Mouse (Mus musculus) embryonic facial prominence, embryonic 12.5 days (tissue): ENCODE measurements at regions not wholly inside any gene's neighbourhood (a gene's known extent, or its start where the extent isn't known, plus 50 kb on each side); places are given as distances from the start of the nearest gene placed in this dataset.

ENCODE experiments used
- ATAC-seq: fragments of 200-750 bp; cut with Nextera tagmentation; 2 replicates; pipeline ENCODE4 v1.8.0; 2017; ENCODE audit not compliant: insufficient number of reproducible peaks, insufficient read depth, low FRiP score, low TSS enrichment
- H3K27ac ChIP-seq: fragments of 300-500 bp; sonication (generic); 2 replicates; pipeline ENCODE4 v1.5.1; 2016; ENCODE audit warnings: mild to moderate bottlenecking
- H3K27me3 ChIP-seq: fragments of 300-500 bp; sonication (generic); 2 replicates; pipeline ENCODE4 v1.6.1; 2016; ENCODE audit warnings: mild to moderate bottlenecking, moderate library complexity
- H3K36me3 ChIP-seq: fragments of 300-500 bp; sonication (generic); 2 replicates; pipeline ENCODE4 v1.6.1; 2016; ENCODE audit warnings: mild to moderate bottlenecking
- H3K4me1 ChIP-seq: fragments of 300-500 bp; sonication (generic); 2 replicates; pipeline ENCODE4 v1.6.1; 2016
- H3K4me2 ChIP-seq: fragments of 300-500 bp; sonication (generic); replicated peaks from 2 replicates; pipeline ENCODE4 v1.6.1; 2016; ENCODE audit warnings: mild to moderate bottlenecking, moderate library complexity
- H3K4me3 ChIP-seq: fragments of 300-500 bp; sonication (generic); 2 replicates; pipeline ENCODE4 v1.5.1; 2016; ENCODE audit warnings: mild to moderate bottlenecking
- H3K9ac ChIP-seq: fragments of 300-500 bp; sonication (generic); 2 replicates; pipeline ENCODE4 v1.6.1; 2016; ENCODE audit warnings: mild to moderate bottlenecking, moderate library complexity
- H3K9me3 ChIP-seq: fragments of 300-500 bp; sonication (generic); 2 replicates; pipeline ENCODE4 v1.6.1; 2016; ENCODE audit warnings: mild to moderate bottlenecking, moderate library complexity
- WGBS: fragments of 180-500 bp; shearing (Covaris S2); methylation state at CpG from one replicate; pipeline ENCODE4 v1.1.7; 2016; 5-methylcytosine and 5-hydroxymethylcytosine counted together

GRCm38 (mm10) chr14:120212626-120213025 lies 62.8 kb upstream of the Mbnl2 start:
- Histone ChIP-seq H3K4me2 (no peak overlapping the region), H3K9ac (no peak overlapping the region), H3K36me3 (no peaks in the 10 kb centered on the region), H3K27me3 (no peaks in the 10 kb centered on the region), H3K9me3 (no peaks in the 10 kb centered on the region), H3K27ac (no peak overlapping the region), H3K4me1 (no peaks in the 10 kb centered on the region), H3K4me3 (no peak overlapping the region)
- 81% methylated on average over 5 of the region's 5 CpGs for whole genome bisulfite sequencing
- ATAC-seq: no peak

GRCm38 (mm10) chr14:120219224-120219623 lies 56.2 kb upstream of the Mbnl2 start:
- H3K4me3 ChIP-seq: no peak overlapping the region
- H3K27me3 ChIP-seq: no peaks in the 10 kb centered on the region
- no peaks in the 10 kb centered on the region for H3K9me3 ChIP-seq
- H3K9ac ChIP-seq: no peak overlapping the region
- 81% methylated on average over 4 of the region's 4 CpGs for WGBS
- H3K4me1 ChIP-seq: peaks cover 8% of the 10 kb centered on the region
- no peak overlapping the region for H3K27ac ChIP-seq
- ATAC-seq: no peak
- H3K36me3 ChIP-seq: no peaks in the 10 kb centered on the region
- H3K4me2 ChIP-seq: no peak overlapping the region

GRCm38 (mm10) chr14:120223528-120224201 lies 51.8 kb upstream of the Mbnl2 start:
- H3K4me2 ChIP-seq: no peak overlapping the region
- WGBS: 65% methylated on average over 14 of the region's 14 CpGs
- H3K4me1 ChIP-seq: peaks cover 9% of the 10 kb centered on the region
- H3K27me3 ChIP-seq: no peaks in the 10 kb centered on the region
- ATAC-seq: no peak
- no peaks in the 10 kb centered on the region for H3K36me3 ChIP-seq
- H3K27ac ChIP-seq: peak overlapping the region; percentile 43; the same call in 1 of the 2 replicates
- H3K9ac ChIP-seq: no peak overlapping the region
- H3K4me3 ChIP-seq: no peak overlapping the region
- H3K9me3 ChIP-seq: no peaks in the 10 kb centered on the region

DNA sequence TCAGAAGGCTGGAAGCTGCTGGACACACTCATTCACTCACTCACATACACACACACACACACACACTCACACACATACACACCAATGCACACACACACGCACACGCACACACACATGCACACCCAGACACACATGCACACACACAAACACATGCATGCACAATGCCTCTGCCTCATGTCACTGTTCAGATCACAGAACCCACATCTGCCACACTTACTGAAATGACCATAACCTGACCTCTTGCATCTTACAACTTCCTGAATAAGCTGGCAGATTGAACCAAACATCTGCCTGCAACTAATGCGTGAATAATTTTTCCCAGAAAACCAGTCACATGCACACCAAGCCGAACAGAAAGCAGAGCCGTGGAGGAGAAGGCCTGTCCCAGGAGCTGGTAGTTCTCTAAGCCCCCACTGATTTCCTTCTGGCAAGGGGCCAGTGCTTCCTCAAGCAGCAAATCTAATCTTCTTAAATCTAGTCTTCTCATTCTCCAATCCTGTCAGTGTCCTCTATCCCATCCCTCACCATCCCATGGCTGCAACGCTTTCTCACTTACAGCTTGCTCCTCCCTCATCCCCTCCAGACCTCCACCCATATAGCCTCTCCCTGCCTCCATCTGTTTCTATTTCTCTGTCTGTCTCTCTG lies 51.1 kb upstream of the Mbnl2 start:
- no peak overlapping the region for H3K4me2 ChIP-seq
- H3K4me3 ChIP-seq: no peak overlapping the region
- H3K4me1 ChIP-seq: peaks cover 9% of the 10 kb centered on the region
- peak; percentile 86 for ATAC-seq
- H3K9me3 ChIP-seq: no peaks in the 10 kb centered on the region
- H3K27ac ChIP-seq: peak overlapping the region; percentile 43
- WGBS: 37% methylated on average over 6 of the region's 6 CpGs
- H3K9ac ChIP-seq: no peak overlapping the region
- H3K36me3 ChIP-seq: no peaks in the 10 kb centered on the region
- no peaks in the 10 kb centered on the region for H3K27me3 ChIP-seq

DNA sequence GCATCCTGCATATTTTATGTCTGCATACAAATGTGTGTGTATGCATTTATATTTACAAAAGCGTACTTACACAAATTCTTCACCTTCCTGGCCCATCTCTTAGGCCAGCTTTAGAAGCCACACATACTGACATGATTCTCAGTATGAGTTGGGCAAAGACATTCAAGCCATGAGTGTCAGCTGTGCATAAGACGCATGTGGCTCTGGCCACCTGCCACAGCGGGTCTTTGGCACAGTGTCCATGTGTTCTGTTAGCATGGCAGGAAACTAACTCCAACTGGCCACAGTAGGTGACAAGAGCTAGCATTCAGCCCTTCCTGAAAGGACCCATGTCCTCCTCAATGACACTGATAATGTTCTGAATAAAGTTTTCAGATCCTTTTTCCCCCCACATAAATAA lies 49.8 kb upstream of the Mbnl2 start:
- no peaks in the 10 kb centered on the region for H3K27me3 ChIP-seq
- no peak for ATAC-seq
- H3K4me1 ChIP-seq: peaks cover 9% of the 10 kb centered on the region
- H3K27ac ChIP-seq: no peak overlapping the region
- H3K4me3 ChIP-seq: no peak overlapping the region
- no peaks in the 10 kb centered on the region for H3K36me3 ChIP-seq
- no peak overlapping the region for H3K9ac ChIP-seq
- no peaks in the 10 kb centered on the region for H3K9me3 ChIP-seq
- 89% methylated on average over 3 of the region's 3 CpGs for WGBS
- H3K4me2 ChIP-seq: no peak overlapping the region
